Mouse (Mus musculus) intestine, embryonic 14.5 days (tissue): ENCODE data around the gene Dhx58. TPM values are rescaled to one million over a fixed set of nuclear protein-coding genes. Genes with fewer than 3 reads are reported as not detected.

Source experiments
- ATAC-seq: fragments of 200-750 bp; cut with Nextera tagmentation; replicated peaks from 2 replicates; pipeline ENCODE4 v1.8.0; 2017; ENCODE audit warnings: low read depth, moderate number of reproducible peaks, moderate TSS enrichment, moderate library complexity; ENCODE audit not compliant: low FRiP score, low TSS enrichment
- DNase-seq: peaks from one replicate; pipeline ENCODE4 v3.0.0-alpha.2; 2018; ENCODE audit warnings: low spot score
- H3K27ac ChIP-seq: fragments of 300-500 bp; sonication (generic); 2 replicates; pipeline ENCODE4 v1.5.1; 2014; ENCODE audit warnings: low read depth, mild to moderate bottlenecking, control low read depth
- H3K27me3 ChIP-seq: fragments of 300-500 bp; sonication (generic); replicated peaks from 2 replicates; pipeline ENCODE4 v1.6.1; 2014; ENCODE audit warnings: low read length, control low read depth; ENCODE audit not compliant: control insufficient read depth, insufficient read depth
- H3K36me3 ChIP-seq: fragments of 300-500 bp; sonication (generic); 2 replicates; pipeline ENCODE4 v1.6.1; 2014; ENCODE audit warnings: low read length, control low read depth; ENCODE audit not compliant: control insufficient read depth, insufficient read depth
- H3K4me1 ChIP-seq: fragments of 300-500 bp; sonication (generic); replicated peaks from 2 replicates; pipeline ENCODE4 v1.6.1; 2014; ENCODE audit warnings: low read length, control low read depth, mixed read lengths; ENCODE audit not compliant: control insufficient read depth, insufficient read depth
- H3K4me2 ChIP-seq: fragments of 300-500 bp; sonication (generic); 2 replicates; pipeline ENCODE4 v1.6.1; 2014; ENCODE audit warnings: low read length
- H3K4me3 ChIP-seq: fragments of 300-500 bp; sonication (generic); 2 replicates; pipeline ENCODE4 v1.5.1; 2014; ENCODE audit warnings: low read depth, low read length, control low read depth, mixed read lengths
- H3K9ac ChIP-seq: fragments of 300-500 bp; sonication (generic); 2 replicates; pipeline ENCODE4 v1.6.1; 2014; ENCODE audit warnings: mild to moderate bottlenecking, low read length
- H3K9me3 ChIP-seq: fragments of 300-500 bp; sonication (generic); 2 replicates; pipeline ENCODE4 v1.6.1; 2016; ENCODE audit warnings: low read length, control low read depth; ENCODE audit not compliant: control insufficient read depth
- WGBS: fragments of 180-500 bp; shearing (Covaris S2); extraction: QIAGEN DNeasy Blood & Tissue Kit; methylation state at CpG from one replicate; pipeline ENCODE4 v1.1.7; 2014; 5-methylcytosine and 5-hydroxymethylcytosine counted together
- polyA plus RNA-seq: library from polyadenylated mRNA; unstranded; fragments of >200 nt; fragmentation: Nextera tagmentation; extraction: Ambion mirVana; gene quantifications from 2 replicates; pipeline ENCODE4 v1.2.1, GENCODE M21; 2014

Gene Dhx58
- polyA plus RNA-seq, 1 experiment from 2014 or later = 2.4 TPM

DNA sequence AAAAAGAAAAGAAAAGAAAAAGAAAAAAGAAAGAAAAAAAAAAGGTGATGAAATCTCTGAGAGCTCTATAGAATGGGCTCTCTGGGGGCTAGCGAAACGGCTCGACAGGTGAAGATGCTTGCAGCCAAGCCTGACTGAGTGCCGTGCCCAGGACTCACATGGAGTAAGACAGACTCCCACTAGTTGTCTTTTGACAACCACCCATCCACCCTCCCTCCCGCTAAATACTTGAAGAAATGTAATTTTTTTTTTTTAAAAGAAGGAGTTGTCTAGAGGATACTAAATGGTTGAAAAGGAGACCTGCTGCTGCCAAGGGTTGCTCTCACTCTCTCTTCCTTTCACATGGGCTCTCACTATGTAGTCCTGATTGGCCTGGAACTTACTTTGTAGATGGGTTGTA is 34.7 kb upstream of the Dhx58 start:
- ATAC-seq (0 out of 2 replicates have a peak, but pooled peaks have one; percentile 7), DNase-seq (no peak)
- Histone ChIP-seq H3K36me3 (no peaks in the 10 kb centered on the region), H3K27ac (no peak overlapping the region), H3K27me3 (no peaks in the 10 kb centered on the region), H3K9me3 (no peaks in the 10 kb centered on the region), H3K4me3 (peak overlapping the region; percentile 98), H3K4me1 (peaks cover 18% of the 10 kb centered on the region), H3K9ac (peak overlapping the region; percentile 56), H3K4me2 (peak overlapping the region; percentile 76)
- WGBS = 16% methylated on average over 5 of the region's 5 CpGs

- H3K4me1 ChIP-seq = peaks cover 18% of the 10 kb centered on the region
- peak within 1 kb of the TSS; percentile 98 for H3K4me3 ChIP-seq
- peak within 1 kb of the TSS; percentile 86 for H3K4me2 ChIP-seq
- peak; percentile 98 for DNase-seq
- no peaks in the 10 kb centered on the region for H3K9me3 ChIP-seq
- H3K36me3 ChIP-seq = no peaks in the 10 kb centered on the region
- peak within 1 kb of the TSS; percentile 92 for H3K9ac ChIP-seq
- under 1% methylated on average over 39 of the region's 39 CpGs for WGBS
- peak within 1 kb of the TSS; percentile 69 for H3K27ac ChIP-seq
- ATAC-seq = peak; percentile 99
- no peaks in the 10 kb centered on the region for H3K27me3 ChIP-seq
These were observed 34.1 kb upstream of the Dhx58 start, which contains the start of gene Rab5c for GRCm38 (mm10) chr11:100738066-100738604. Gene Rab5c (minus strand): TSS chr11:100738215.

DNA sequence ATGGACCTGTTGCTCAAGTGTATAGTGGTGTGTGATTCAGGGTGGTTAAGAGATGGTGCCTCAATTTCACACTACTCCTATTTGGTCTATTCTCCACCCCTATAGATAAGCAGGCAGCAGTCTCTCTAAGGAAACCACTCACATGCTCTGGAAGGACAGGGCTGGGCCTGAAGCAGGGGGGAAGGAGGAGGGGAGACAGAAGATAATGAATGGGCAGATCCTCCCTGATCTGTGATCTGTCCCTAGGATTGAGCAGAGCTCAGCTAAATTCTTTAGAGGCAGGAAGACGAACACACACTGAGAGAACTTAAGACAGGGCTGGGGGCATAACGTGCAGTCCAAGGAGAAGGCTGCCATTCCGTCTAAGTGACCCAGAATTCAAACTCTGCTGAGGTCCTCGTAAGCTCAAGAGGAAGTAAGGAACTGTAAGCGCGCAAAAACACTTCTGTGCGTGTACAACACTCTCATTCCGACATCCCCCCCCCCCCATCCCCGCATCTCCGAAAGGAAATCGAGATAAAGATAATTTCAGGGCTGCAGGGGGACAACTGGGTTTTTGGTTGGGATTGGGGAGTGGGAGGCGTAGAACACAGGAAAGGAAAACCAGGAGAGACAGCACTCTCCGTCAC is 33.1 kb upstream of the Dhx58 start:
- ATAC-seq = no peak
- Histone ChIP-seq H3K27ac (peak overlapping the region; percentile 43; the same call in 1 of the 2 replicates), H3K4me2 (peak overlapping the region; percentile 86), H3K9me3 (no peaks in the 10 kb centered on the region), H3K4me1 (peaks cover 18% of the 10 kb centered on the region), H3K36me3 (0 out of 2 replicates have a peak, but pooled peaks cover 4% of the 10 kb centered on the region), H3K4me3 (peak overlapping the region; percentile 98), H3K27me3 (no peaks in the 10 kb centered on the region), H3K9ac (peak overlapping the region; percentile 92)
- DNase-seq = no peak
- WGBS = 1% methylated on average over 13 of the region's 13 CpGs

- DNase-seq (no peak), ATAC-seq (no peak)
- H3K27me3 ChIP-seq = no peaks in the 10 kb centered on the region
- 0 out of 2 replicates have a peak overlapping the region, but pooled peaks have one; percentile 92 for H3K9ac ChIP-seq
- H3K36me3 ChIP-seq = 0 out of 2 replicates have a peak, but pooled peaks cover 7% of the 10 kb centered on the region
- peaks cover 18% of the 10 kb centered on the region for H3K4me1 ChIP-seq
- H3K9me3 ChIP-seq = no peaks in the 10 kb centered on the region
- H3K27ac ChIP-seq = no peak overlapping the region
- H3K4me3 ChIP-seq = peak overlapping the region; percentile 98
- H3K4me2 ChIP-seq = peak overlapping the region; percentile 86
- WGBS = 68% methylated on average over 4 of the region's 4 CpGs
These were observed 32.6 kb upstream of the Dhx58 start for GRCm38 (mm10) chr11:100736746-100737080.

GRCm38 (mm10) chr11:100735954-100736745 is 32.1 kb upstream of the Dhx58 start:
- H3K4me1 ChIP-seq = peaks cover 18% of the 10 kb centered on the region
- no peak overlapping the region for H3K4me3 ChIP-seq
- no peak overlapping the region for H3K27ac ChIP-seq
- 0 out of 2 replicates have a peak, but pooled peaks cover 7% of the 10 kb centered on the region for H3K36me3 ChIP-seq
- DNase-seq (no peak), ATAC-seq (no peak)
- H3K9ac ChIP-seq = peak overlapping the region; percentile 21; the same call in 1 of the 2 replicates
- no peaks in the 10 kb centered on the region for H3K27me3 ChIP-seq
- WGBS = 71% methylated on average over 14 of the region's 14 CpGs
- no peaks in the 10 kb centered on the region for H3K9me3 ChIP-seq
- peak overlapping the region; percentile 86 for H3K4me2 ChIP-seq

- no peaks in the 10 kb centered on the region for H3K9me3 ChIP-seq
- H3K9ac ChIP-seq = no peak overlapping the region
- no peak overlapping the region for H3K4me2 ChIP-seq
- H3K4me3 ChIP-seq = no peak overlapping the region
- H3K4me1 ChIP-seq = peaks cover 18% of the 10 kb centered on the region
- 0 out of 2 replicates have a peak, but pooled peaks cover 7% of the 10 kb centered on the region for H3K36me3 ChIP-seq
- no peak for ATAC-seq
- no peaks in the 10 kb centered on the region for H3K27me3 ChIP-seq
- WGBS = 88% methylated on average over 9 of the region's 9 CpGs
- no peak for DNase-seq
- no peak overlapping the region for H3K27ac ChIP-seq
These were observed 31.2 kb upstream of the Dhx58 start for GRCm38 (mm10) chr11:100735134-100735865.

GRCm38 (mm10) chr11:100730477-100731205 is 26.6 kb upstream of the Dhx58 start:
- no peaks in the 10 kb centered on the region for H3K9me3 ChIP-seq
- H3K27ac ChIP-seq = no peak overlapping the region
- peaks cover 7% of the 10 kb centered on the region; the same call in 1 of the 2 replicates for H3K36me3 ChIP-seq
- H3K4me1 ChIP-seq = no peaks in the 10 kb centered on the region; the same call in 1 of the 2 replicates
- no peak overlapping the region for H3K9ac ChIP-seq
- ATAC-seq = no peak
- H3K27me3 ChIP-seq = no peaks in the 10 kb centered on the region
- H3K4me3 ChIP-seq = no peak overlapping the region
- H3K4me2 ChIP-seq = no peak overlapping the region
- no peak for DNase-seq
- 85% methylated on average over 6 of the region's 6 CpGs for WGBS
